Mouse (Mus musculus) spleen, adult 2 months (tissue): ENCODE measurements around the gene Dnajb13.

Experiments used
- CTCF ChIP-seq: fragments of 200-500 bp; IDR thresholded peaks from 2 replicates; pipeline ENCODE4 v1.5.1; 2011; ENCODE audit warnings: mild to moderate bottlenecking, inconsistent platforms; ENCODE audit not compliant: insufficient read depth, insufficient read length, insufficient replicate concordance; ENCODE audit errors: extremely low read depth
- POLR2A ChIP-seq: fragments of 200-500 bp; IDR thresholded peaks from 2 replicates; pipeline ENCODE4 v1.6.1; 2011; ENCODE audit warnings: low read depth, low read length, inconsistent platforms

- no peak for TF ChIP-seq POLR2A
- no peak for TF ChIP-seq CTCF
Measured at GRCm38 (mm10) chr7:100464248-100464647, 50.5 kb downstream of the Dnajb13 start.
